Mouse (Mus musculus): Measurements from ENCODE around the gene 4930442H23Rik. TPM values are rescaled to one million over a fixed set of nuclear protein-coding genes. Genes with fewer than 3 reads are reported as not detected.

4930442H23Rik gene
- polyA plus RNA-seq, 1 experiment from 2014 or later: not detected

DNA sequence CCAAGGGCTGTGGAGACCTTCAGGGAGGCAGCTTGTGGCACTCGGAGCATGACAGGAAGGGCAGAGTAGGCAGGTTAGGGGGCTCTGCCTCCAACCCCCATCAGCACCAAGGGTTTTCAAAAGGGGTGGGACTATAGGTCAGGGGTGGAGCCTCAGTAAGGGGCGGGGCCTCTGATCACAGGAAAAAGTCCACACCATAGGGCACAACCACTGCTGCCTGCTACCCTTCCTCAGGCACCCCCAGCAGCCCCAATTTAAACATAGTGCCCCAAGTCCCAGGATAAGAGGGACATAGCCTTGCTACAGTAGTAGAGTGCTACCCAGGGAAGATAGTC is 21.4 kb downstream of the 4930442H23Rik start:
- Histone ChIP-seq H3K9ac (ENCODE audit: low read depth, low read length) (no peak overlapping the region), H3K36me3 (ENCODE audit: control insufficient read depth, insufficient read depth, low read length) (peaks cover 19% of the 10 kb centered on the region), H3K27ac (ENCODE audit: low read depth, low read length) (no peak overlapping the region), H3K4me1 (ENCODE audit: control insufficient read depth, insufficient read depth, low read depth, low read length) (peaks cover 13% of the 10 kb centered on the region), H3K4me3 (ENCODE audit: low read length) (no peak overlapping the region), H3K4me2 (ENCODE audit: low read length) (no peak overlapping the region), H3K9me3 (ENCODE audit: control insufficient read depth, low read length) (no peaks in the 10 kb centered on the region), H3K27me3 (replicated peaks; ENCODE audit: control insufficient read depth, insufficient read depth, low read length) (no peaks in the 10 kb centered on the region)
- ATAC-seq: no peak
- WGBS: 71% methylated on average over 2 of the region's 2 CpGs

GRCm38 (mm10) chr10:81161602-81162317 is 21.9 kb downstream of the 4930442H23Rik start:
- Histone ChIP-seq H3K4me3 (ENCODE audit: low read length) (no peak overlapping the region), H3K4me2 (ENCODE audit: low read length) (no peak overlapping the region), H3K4me1 (ENCODE audit: control insufficient read depth, insufficient read depth, low read depth, low read length) (peaks cover 10% of the 10 kb centered on the region), H3K27ac (ENCODE audit: low read depth, low read length) (no peak overlapping the region), H3K36me3 (ENCODE audit: control insufficient read depth, insufficient read depth, low read length) (peaks cover 24% of the 10 kb centered on the region), H3K9me3 (ENCODE audit: control insufficient read depth, low read length) (no peaks in the 10 kb centered on the region), H3K27me3 (replicated peaks; ENCODE audit: control insufficient read depth, insufficient read depth, low read length) (no peaks in the 10 kb centered on the region), H3K9ac (ENCODE audit: low read depth, low read length) (no peak overlapping the region; the same call in 1 of the 2 replicates)
- WGBS: 74% methylated on average over 8 of the region's 8 CpGs
- ATAC-seq: no peak

GRCm38 (mm10) chr10:81154736-81155135 is 28.9 kb downstream of the 4930442H23Rik start:
- H3K4me2 ChIP-seq (ENCODE audit: low read length): no peak overlapping the region
- no peak overlapping the region for H3K9ac ChIP-seq (ENCODE audit: low read depth, low read length)
- no peak for ATAC-seq
- no peak overlapping the region for H3K27ac ChIP-seq (ENCODE audit: low read depth, low read length)
- no peaks in the 10 kb centered on the region for H3K27me3 ChIP-seq (replicated peaks; ENCODE audit: control insufficient read depth, insufficient read depth, low read length)
- no peaks in the 10 kb centered on the region for H3K9me3 ChIP-seq (ENCODE audit: control insufficient read depth, low read length)
- no peaks in the 10 kb centered on the region for H3K4me1 ChIP-seq (ENCODE audit: control insufficient read depth, insufficient read depth, low read depth, low read length)
- WGBS: 85% methylated on average over 6 of the region's 6 CpGs
- H3K36me3 ChIP-seq (ENCODE audit: control insufficient read depth, insufficient read depth, low read length): peaks cover 47% of the 10 kb centered on the region
- H3K4me3 ChIP-seq (ENCODE audit: low read length): no peak overlapping the region

- Histone ChIP-seq H3K36me3 (ENCODE audit: control insufficient read depth, insufficient read depth, low read length) (peaks cover 51% of the 10 kb centered on the region), H3K9me3 (ENCODE audit: control insufficient read depth, low read length) (no peaks in the 10 kb centered on the region), H3K27me3 (replicated peaks; ENCODE audit: control insufficient read depth, insufficient read depth, low read length) (no peaks in the 10 kb centered on the region), H3K4me3 (ENCODE audit: low read length) (no peak overlapping the region), H3K4me2 (ENCODE audit: low read length) (no peak overlapping the region), H3K27ac (ENCODE audit: low read depth, low read length) (no peak overlapping the region), H3K9ac (ENCODE audit: low read depth, low read length) (no peak overlapping the region), H3K4me1 (ENCODE audit: control insufficient read depth, insufficient read depth, low read depth, low read length) (no peaks in the 10 kb centered on the region)
- no peak for ATAC-seq
- 93% methylated on average over 12 of the region's 12 CpGs for WGBS
Measured at GRCm38 (mm10) chr10:81154313-81154712, 29.3 kb downstream of the 4930442H23Rik start.

DNA sequence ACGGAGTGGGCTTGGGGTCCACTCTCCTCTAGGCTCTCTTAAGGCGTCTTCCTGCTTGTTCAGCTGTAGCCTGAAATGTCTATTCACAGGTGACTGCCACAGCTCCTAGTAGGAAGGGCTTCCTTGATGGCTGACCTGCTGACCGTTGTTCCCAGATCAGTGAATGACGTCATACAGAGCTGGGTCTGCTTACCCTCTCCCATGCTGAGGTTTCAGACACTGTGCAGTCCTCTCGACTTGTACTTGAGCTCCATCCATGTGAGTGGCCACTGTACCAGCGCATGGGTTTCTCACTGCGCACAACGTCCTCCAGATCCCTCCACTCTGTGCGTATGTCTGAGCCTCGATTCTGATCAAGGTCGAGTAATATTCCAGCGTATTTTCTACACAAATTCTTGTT is 31.0 kb downstream of the 4930442H23Rik start:
- no peaks in the 10 kb centered on the region for H3K9me3 ChIP-seq (ENCODE audit: control insufficient read depth, low read length)
- ATAC-seq: no peak
- no peaks in the 10 kb centered on the region for H3K4me1 ChIP-seq (ENCODE audit: control insufficient read depth, insufficient read depth, low read depth, low read length)
- no peaks in the 10 kb centered on the region for H3K27me3 ChIP-seq (replicated peaks; ENCODE audit: control insufficient read depth, insufficient read depth, low read length)
- 76% methylated on average over 12 of the region's 12 CpGs for WGBS
- H3K36me3 ChIP-seq (ENCODE audit: control insufficient read depth, insufficient read depth, low read length): peaks cover 62% of the 10 kb centered on the region
- H3K4me3 ChIP-seq (ENCODE audit: low read length): no peak overlapping the region
- no peak overlapping the region for H3K9ac ChIP-seq (ENCODE audit: low read depth, low read length)
- no peak overlapping the region for H3K4me2 ChIP-seq (ENCODE audit: low read length)
- 0 out of 2 replicates have a peak overlapping the region, but pooled peaks have one; percentile 0 for H3K27ac ChIP-seq (ENCODE audit: low read depth, low read length)

DNA sequence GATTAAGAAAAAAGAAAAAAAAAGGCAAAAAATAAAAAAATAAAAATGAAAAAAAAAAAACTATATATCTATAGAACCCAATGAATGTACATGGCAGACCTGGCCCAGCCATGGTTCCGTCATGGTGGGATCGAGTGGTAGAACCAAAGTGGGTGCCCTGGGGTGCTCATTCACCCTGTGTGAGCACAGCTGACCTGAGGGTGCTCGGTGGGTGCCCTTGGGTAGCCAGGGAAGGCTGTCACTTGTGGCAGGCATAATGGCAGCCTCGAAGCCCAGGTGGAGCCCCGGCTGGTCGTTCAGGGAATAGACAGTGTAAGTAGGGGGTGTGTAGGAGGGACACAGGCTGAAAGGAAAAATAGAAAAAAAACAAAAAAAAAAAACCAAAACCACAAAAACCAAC is 32.4 kb downstream of the 4930442H23Rik start:
- Histone ChIP-seq H3K27me3 (replicated peaks; ENCODE audit: control insufficient read depth, insufficient read depth, low read length) (no peaks in the 10 kb centered on the region), H3K27ac (ENCODE audit: low read depth, low read length) (no peak overlapping the region), H3K4me2 (ENCODE audit: low read length) (no peak overlapping the region), H3K9ac (ENCODE audit: low read depth, low read length) (no peak overlapping the region), H3K36me3 (ENCODE audit: control insufficient read depth, insufficient read depth, low read length) (peaks cover 57% of the 10 kb centered on the region), H3K4me1 (ENCODE audit: control insufficient read depth, insufficient read depth, low read depth, low read length) (no peaks in the 10 kb centered on the region), H3K4me3 (ENCODE audit: low read length) (no peak overlapping the region), H3K9me3 (ENCODE audit: control insufficient read depth, low read length) (no peaks in the 10 kb centered on the region)
- WGBS: 70% methylated on average over 6 of the region's 6 CpGs
- no peak for ATAC-seq

DNA sequence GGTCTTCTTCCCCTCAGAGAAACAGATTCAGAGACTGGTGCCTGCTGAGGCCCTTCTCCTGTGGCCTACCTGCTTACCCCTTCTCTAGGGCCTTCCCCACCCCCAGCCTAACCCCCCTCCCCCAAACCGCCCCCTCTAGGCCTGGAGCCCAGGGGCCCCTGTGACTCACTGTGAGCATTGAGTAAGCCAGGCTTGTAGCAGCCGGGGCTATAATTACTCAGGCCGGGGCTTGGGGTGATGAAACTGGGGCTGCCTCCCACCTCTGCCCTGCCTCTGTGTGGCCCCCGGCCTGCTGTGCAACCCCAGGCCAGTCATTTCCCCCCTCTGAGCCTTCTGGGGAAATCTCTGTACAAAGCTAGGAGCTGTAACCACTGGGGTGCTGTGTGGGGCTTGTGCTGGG is 37.4 kb downstream of the 4930442H23Rik start:
- H3K4me2 ChIP-seq (ENCODE audit: low read length): no peak overlapping the region
- no peak for ATAC-seq
- WGBS: 89% methylated on average over 4 of the region's 4 CpGs
- H3K4me1 ChIP-seq (ENCODE audit: control insufficient read depth, insufficient read depth, low read depth, low read length): peaks cover 9% of the 10 kb centered on the region
- H3K9ac ChIP-seq (ENCODE audit: low read depth, low read length): no peak overlapping the region
- H3K36me3 ChIP-seq (ENCODE audit: control insufficient read depth, insufficient read depth, low read length): peaks cover 56% of the 10 kb centered on the region
- no peak overlapping the region for H3K4me3 ChIP-seq (ENCODE audit: low read length)
- no peak overlapping the region for H3K27ac ChIP-seq (ENCODE audit: low read depth, low read length)
- no peaks in the 10 kb centered on the region for H3K27me3 ChIP-seq (replicated peaks; ENCODE audit: control insufficient read depth, insufficient read depth, low read length)
- H3K9me3 ChIP-seq (ENCODE audit: control insufficient read depth, low read length): no peaks in the 10 kb centered on the region

GRCm38 (mm10) chr10:81145778-81146177 is 37.9 kb downstream of the 4930442H23Rik start:
- H3K4me3 ChIP-seq (ENCODE audit: low read length): no peak overlapping the region
- no peaks in the 10 kb centered on the region for H3K27me3 ChIP-seq (replicated peaks; ENCODE audit: control insufficient read depth, insufficient read depth, low read length)
- H3K4me2 ChIP-seq (ENCODE audit: low read length): no peak overlapping the region
- peaks cover 10% of the 10 kb centered on the region for H3K4me1 ChIP-seq (ENCODE audit: control insufficient read depth, insufficient read depth, low read depth, low read length)
- 86% methylated on average over 7 of the region's 7 CpGs for WGBS
- H3K9ac ChIP-seq (ENCODE audit: low read depth, low read length): no peak overlapping the region
- H3K9me3 ChIP-seq (ENCODE audit: control insufficient read depth, low read length): no peaks in the 10 kb centered on the region
- H3K36me3 ChIP-seq (ENCODE audit: control insufficient read depth, insufficient read depth, low read length): peaks cover 56% of the 10 kb centered on the region
- no peak overlapping the region for H3K27ac ChIP-seq (ENCODE audit: low read depth, low read length)
- no peak for ATAC-seq

- WGBS: 98% methylated on average over 6 of the region's 6 CpGs
- Histone ChIP-seq H3K4me1 (ENCODE audit: control insufficient read depth, insufficient read depth, low read depth, low read length) (peaks cover 15% of the 10 kb centered on the region), H3K36me3 (ENCODE audit: control insufficient read depth, insufficient read depth, low read length) (peaks cover 53% of the 10 kb centered on the region), H3K27ac (ENCODE audit: low read depth, low read length) (no peak overlapping the region), H3K9ac (ENCODE audit: low read depth, low read length) (no peak overlapping the region), H3K4me2 (ENCODE audit: low read length) (no peak overlapping the region), H3K27me3 (replicated peaks; ENCODE audit: control insufficient read depth, insufficient read depth, low read length) (no peaks in the 10 kb centered on the region), H3K9me3 (ENCODE audit: control insufficient read depth, low read length) (no peaks in the 10 kb centered on the region), H3K4me3 (ENCODE audit: low read length) (no peak overlapping the region)
- no peak for ATAC-seq
Measured at GRCm38 (mm10) chr10:81145307-81145706, 38.3 kb downstream of the 4930442H23Rik start.
